Mouse (Mus musculus): ENCODE results near the gene Serhl.

The Serhl gene

DNA sequence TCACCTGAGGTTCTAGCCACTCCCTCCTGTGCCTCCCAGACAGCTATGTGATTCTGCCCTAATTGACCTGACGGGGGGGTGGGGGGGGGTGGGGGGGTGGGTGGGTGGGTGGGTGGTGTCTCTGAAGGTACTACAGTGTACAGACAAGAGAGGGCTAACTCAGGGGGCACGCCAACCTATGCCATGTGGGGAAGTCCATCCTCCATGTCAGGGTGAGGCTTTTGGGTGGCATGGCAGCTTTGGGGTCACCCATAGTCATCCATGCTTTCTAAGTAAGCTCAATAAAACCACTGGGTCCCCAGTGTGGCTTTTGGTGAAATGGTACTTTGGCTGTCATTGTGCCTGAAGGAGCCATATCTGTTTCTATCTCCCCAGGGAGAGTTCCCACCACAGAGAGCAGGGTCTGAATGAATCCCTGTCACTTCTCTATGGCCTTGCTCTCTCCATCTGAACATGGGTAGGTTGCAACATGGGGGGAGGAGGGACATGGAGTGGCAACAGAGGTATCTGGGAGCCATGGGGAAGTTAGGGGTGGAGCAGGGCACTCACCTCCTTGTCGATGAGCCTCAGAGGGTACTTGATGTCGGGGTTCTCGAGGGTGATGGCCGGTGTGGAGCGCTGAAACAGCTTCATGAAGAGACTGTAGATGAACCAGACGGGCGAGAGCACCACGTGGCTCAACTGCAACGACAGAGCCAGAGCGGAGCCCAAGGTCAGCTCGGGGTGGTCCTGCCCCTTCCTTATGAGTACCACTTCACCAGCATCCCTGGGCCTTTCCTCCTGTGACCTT lies 76.4 kb downstream of the Serhl start:
- no peak for DNase-seq
